Mouse (Mus musculus) liver, postnatal 0 days (tissue): ENCODE measurements at regions not wholly inside any gene's neighbourhood (a gene's known extent, or its start where the extent isn't known, plus 50 kb on each side); places are given as distances from the start of the nearest gene placed in this dataset.

ENCODE experiments used
- ATAC-seq: fragments of 200-750 bp; cut with Nextera tagmentation; 2 replicates; pipeline ENCODE4 v1.8.0; 2017; ENCODE audit warnings: mild to moderate bottlenecking, moderate library complexity
- DNase-seq: peaks from one replicate; pipeline ENCODE4 v3.0.0-alpha.2; 2016
- H3K27ac ChIP-seq: fragments of 300-500 bp; sonication (generic); 2 replicates; pipeline ENCODE4 v1.5.1; 2014; ENCODE audit warnings: antibody characterized with exemption, moderate library complexity, mild to moderate bottlenecking, low read depth
- H3K27me3 ChIP-seq: fragments of 300-500 bp; sonication (generic); 2 replicates; pipeline ENCODE4 v1.6.1; 2014; ENCODE audit warnings: low read length, control low read depth, mixed read lengths; ENCODE audit not compliant: insufficient read depth
- H3K36me3 ChIP-seq: fragments of 300-500 bp; sonication (generic); replicated peaks from 2 replicates; pipeline ENCODE4 v1.6.1; 2014; ENCODE audit warnings: mild to moderate bottlenecking, control low read depth, low read length, moderate library complexity, mixed read lengths; ENCODE audit not compliant: insufficient read depth
- H3K4me1 ChIP-seq: fragments of 300-500 bp; sonication (generic); 2 replicates; pipeline ENCODE4 v1.6.1; 2014; ENCODE audit warnings: antibody characterized with exemption, mild to moderate bottlenecking, control low read depth; ENCODE audit not compliant: insufficient read depth
- H3K4me2 ChIP-seq: fragments of 300-500 bp; sonication (generic); 2 replicates; pipeline ENCODE4 v1.6.1; 2014; ENCODE audit warnings: low read depth, mild to moderate bottlenecking, low read length, moderate library complexity, mixed read lengths
- H3K4me3 ChIP-seq: fragments of 300-500 bp; sonication (generic); 2 replicates; pipeline ENCODE4 v1.5.1; 2014; ENCODE audit warnings: low read depth, low read length
- H3K9ac ChIP-seq: fragments of 300-500 bp; sonication (generic); replicated peaks from 2 replicates; pipeline ENCODE4 v1.6.1; 2014; ENCODE audit warnings: mild to moderate bottlenecking, moderate library complexity
- H3K9me3 ChIP-seq: fragments of 300-500 bp; sonication (generic); 2 replicates; pipeline ENCODE4 v1.6.1; 2016; ENCODE audit warnings: mild to moderate bottlenecking, control low read depth, low read length, mixed read lengths
- CTCF ChIP-seq: sonication (generic); IDR thresholded peaks from 2 replicates; pipeline ENCODE4 v1.5.1; 2016; ENCODE audit warnings: antibody characterized with exemption, low read depth
- EP300 ChIP-seq: IDR thresholded peaks from 2 replicates; pipeline ENCODE4 v1.6.1; 2016; ENCODE audit warnings: antibody characterized with exemption, low read depth, mild to moderate bottlenecking
- WGBS: fragments of 180-500 bp; shearing (Covaris S2); extraction: QIAGEN DNeasy Blood & Tissue Kit; methylation state at CpG from one replicate; pipeline ENCODE4 v1.1.7; 2014; ENCODE audit not compliant: insufficient replicate concordance; 5-methylcytosine and 5-hydroxymethylcytosine counted together

- no peak for ATAC-seq
- no peaks in the 10 kb centered on the region for H3K4me1 ChIP-seq
- H3K27me3 ChIP-seq, result no peaks in the 10 kb centered on the region
- WGBS, result 72% methylated on average over 3 of the region's 3 CpGs
- no peak overlapping the region for H3K9ac ChIP-seq
- no peak for TF ChIP-seq CTCF
- TF ChIP-seq EP300, result no peak
- no peak overlapping the region for H3K4me2 ChIP-seq
- no peak overlapping the region for H3K27ac ChIP-seq
- H3K36me3 ChIP-seq, result no peaks in the 10 kb centered on the region
- H3K4me3 ChIP-seq, result no peak overlapping the region
- H3K9me3 ChIP-seq, result no peaks in the 10 kb centered on the region
- DNase-seq, result no peak
Observed at GRCm38 (mm10) chr16:76667046-76667445, 293.4 kb upstream of the Nrip1 start.

- Histone ChIP-seq H3K4me3 (no peak overlapping the region), H3K4me2 (no peak overlapping the region), H3K27ac (no peak overlapping the region), H3K4me1 (no peaks in the 10 kb centered on the region), H3K27me3 (no peaks in the 10 kb centered on the region), H3K36me3 (no peaks in the 10 kb centered on the region), H3K9ac (no peak overlapping the region), H3K9me3 (no peaks in the 10 kb centered on the region)
- DNase-seq (no peak), ATAC-seq (no peak)
- no peak for TF ChIP-seq CTCF
- no peak for TF ChIP-seq EP300
- WGBS, result 48% methylated on average over 3 of the region's 3 CpGs
Observed at GRCm38 (mm10) chr16:76655106-76655505, 281.5 kb upstream of the Nrip1 start.

- Histone ChIP-seq H3K36me3 (no peaks in the 10 kb centered on the region), H3K27ac (no peak overlapping the region), H3K4me1 (no peaks in the 10 kb centered on the region), H3K4me2 (no peak overlapping the region), H3K4me3 (no peak overlapping the region), H3K9me3 (no peaks in the 10 kb centered on the region), H3K27me3 (no peaks in the 10 kb centered on the region), H3K9ac (no peak overlapping the region)
- DNase-seq (no peak), ATAC-seq (no peak)
- TF ChIP-seq CTCF, result no peak
- TF ChIP-seq EP300, result no peak
- WGBS, result 78% methylated on average over 6 of the region's 6 CpGs
Observed at GRCm38 (mm10) chr16:76644281-76644680, 270.7 kb upstream of the Nrip1 start.

- Histone ChIP-seq H3K4me3 (no peak overlapping the region), H3K9me3 (no peaks in the 10 kb centered on the region), H3K4me2 (no peak overlapping the region), H3K9ac (no peak overlapping the region), H3K27me3 (no peaks in the 10 kb centered on the region), H3K4me1 (no peaks in the 10 kb centered on the region), H3K27ac (no peak overlapping the region), H3K36me3 (no peaks in the 10 kb centered on the region)
- no peak for ATAC-seq
- 87% methylated on average over 9 of the region's 9 CpGs for WGBS
- no peak for DNase-seq
- TF ChIP-seq CTCF, result no peak
- TF ChIP-seq EP300, result no peak
Observed at GRCm38 (mm10) chr16:76643801-76644200, 270.2 kb upstream of the Nrip1 start.

- H3K9ac ChIP-seq, result no peak overlapping the region
- H3K9me3 ChIP-seq, result no peaks in the 10 kb centered on the region
- DNase-seq (no peak), ATAC-seq (no peak)
- no peak overlapping the region for H3K4me3 ChIP-seq
- H3K27ac ChIP-seq, result no peak overlapping the region
- H3K4me1 ChIP-seq, result no peaks in the 10 kb centered on the region
- no peak overlapping the region for H3K4me2 ChIP-seq
- no peaks in the 10 kb centered on the region for H3K27me3 ChIP-seq
- no peaks in the 10 kb centered on the region for H3K36me3 ChIP-seq
- WGBS, result 84% methylated on average over 9 of the region's 9 CpGs
- TF ChIP-seq EP300 (no peak), CTCF (no peak)
Observed at GRCm38 (mm10) chr16:76635169-76635568, 261.5 kb upstream of the Nrip1 start.

- Histone ChIP-seq H3K36me3 (no peaks in the 10 kb centered on the region), H3K4me3 (no peak overlapping the region), H3K27ac (no peak overlapping the region), H3K9ac (no peak overlapping the region), H3K9me3 (no peaks in the 10 kb centered on the region), H3K4me1 (no peaks in the 10 kb centered on the region), H3K4me2 (no peak overlapping the region), H3K27me3 (no peaks in the 10 kb centered on the region)
- DNase-seq, result no peak
- TF ChIP-seq CTCF, result no peak
- no peak for TF ChIP-seq EP300
- 75% methylated on average over 4 of the region's 4 CpGs for WGBS
- no peak for ATAC-seq
Observed at GRCm38 (mm10) chr16:76634196-76634698, 260.6 kb upstream of the Nrip1 start.

- no peaks in the 10 kb centered on the region for H3K4me1 ChIP-seq
- WGBS, result 62% methylated on average over 4 of the region's 4 CpGs
Observed at GRCm38 (mm10) chr16:76626142-76626541, 252.5 kb upstream of the Nrip1 start.

More at GRCm38 (mm10) chr16:76626142-76626541, 252.5 kb upstream of the Nrip1 start:
- DNase-seq (no peak), ATAC-seq (no peak)
- no peaks in the 10 kb centered on the region for H3K9me3 ChIP-seq
- H3K9ac ChIP-seq, result no peak overlapping the region
- TF ChIP-seq CTCF (no peak), EP300 (no peak)
- no peak overlapping the region for H3K27ac ChIP-seq
- no peak overlapping the region for H3K4me3 ChIP-seq
- H3K27me3 ChIP-seq, result no peaks in the 10 kb centered on the region
- H3K36me3 ChIP-seq, result no peaks in the 10 kb centered on the region
- H3K4me2 ChIP-seq, result no peak overlapping the region
